Mouse (Mus musculus): ENCODE results near the gene Arhgef12.
"Not testable (repeated sequence)": the region's sequence is repeated elsewhere in the genome, so short reads cannot be mapped to it uniquely, and the experiment has no call there.

Gene Arhgef12

GRCm38 (mm10) chr9:43107187-43107517 is at the start of gene Arhgef12:
Gene Arhgef12, minus strand, starts transcription at chr9:43107239.
- no peak for DNase-seq (ENCODE audit: low spot score)

GRCm38 (mm10) chr9:43155960-43156359 is 48.9 kb upstream of the Arhgef12 start:
- no peak for DNase-seq (ENCODE audit: low spot score)

- DNase-seq (ENCODE audit: low spot score), result no peak
Measured at GRCm38 (mm10) chr9:43151779-43152178, 44.7 kb upstream of the Arhgef12 start.

GRCm38 (mm10) chr9:43150957-43151356 is 43.9 kb upstream of the Arhgef12 start:
- DNase-seq (ENCODE audit: low spot score), result no peak

- no peak for DNase-seq (ENCODE audit: low spot score)
Measured at GRCm38 (mm10) chr9:43150075-43150474, 43.0 kb upstream of the Arhgef12 start.

GRCm38 (mm10) chr9:43149498-43149897 is 42.5 kb upstream of the Arhgef12 start:
- no peak for DNase-seq (ENCODE audit: low spot score)

- no peak for DNase-seq (ENCODE audit: low spot score)
Measured at GRCm38 (mm10) chr9:43145196-43145595, 38.2 kb upstream of the Arhgef12 start.

- no peak for DNase-seq (ENCODE audit: low spot score)
Measured at GRCm38 (mm10) chr9:43144206-43144810, 37.3 kb upstream of the Arhgef12 start.

- DNase-seq (ENCODE audit: low spot score), result peak; percentile 10
Measured at GRCm38 (mm10) chr9:43141839-43142238, 34.8 kb upstream of the Arhgef12 start.

- no peak for DNase-seq (ENCODE audit: low spot score)
Measured at GRCm38 (mm10) chr9:43133525-43133924, 26.5 kb upstream of the Arhgef12 start.

- DNase-seq (ENCODE audit: low spot score), result no peak
Measured at GRCm38 (mm10) chr9:43132380-43132779, 25.3 kb upstream of the Arhgef12 start.

GRCm38 (mm10) chr9:43131940-43132339 is 24.9 kb upstream of the Arhgef12 start:
- no peak for DNase-seq (ENCODE audit: low spot score)

GRCm38 (mm10) chr9:43130684-43131083 is 23.6 kb upstream of the Arhgef12 start:
- DNase-seq (ENCODE audit: low spot score), result no peak

- DNase-seq (ENCODE audit: low spot score), result no peak
Measured at GRCm38 (mm10) chr9:43127101-43127787, 20.2 kb upstream of the Arhgef12 start.

- DNase-seq (ENCODE audit: low spot score), result no peak
Measured at GRCm38 (mm10) chr9:43122379-43122778, 15.3 kb upstream of the Arhgef12 start.

- not testable (repeated sequence) for DNase-seq (ENCODE audit: low spot score)
Measured at GRCm38 (mm10) chr9:43121948-43122347, 14.9 kb upstream of the Arhgef12 start.

- DNase-seq (ENCODE audit: low spot score), result no peak
Measured at GRCm38 (mm10) chr9:43116997-43117336, 9.9 kb upstream of the Arhgef12 start.

GRCm38 (mm10) chr9:43116134-43116996 is 9.3 kb upstream of the Arhgef12 start, which contains the start of gene Tmem136:
Gene Tmem136, minus strand, starts transcription at chr9:43116570.
- DNase-seq (ENCODE audit: low spot score), result peak; percentile 21

GRCm38 (mm10) chr9:43115431-43116133 is 8.5 kb upstream of the Arhgef12 start:
- no peak for DNase-seq (ENCODE audit: low spot score)

- no peak for DNase-seq (ENCODE audit: low spot score)
Measured at GRCm38 (mm10) chr9:43114833-43115232, 7.8 kb upstream of the Arhgef12 start.

GRCm38 (mm10) chr9:43110286-43110980 is 3.4 kb upstream of the Arhgef12 start:
- DNase-seq (ENCODE audit: low spot score), result no peak

- DNase-seq (ENCODE audit: low spot score), result no peak
Measured at GRCm38 (mm10) chr9:43109125-43109524, 2.1 kb upstream of the Arhgef12 start.

All from T-cell, adult 2 months (primary cell).